Mouse (Mus musculus) adrenal gland, adult 2 months (tissue): Measurements from ENCODE around the gene Abi1. TPM values are rescaled to one million over a fixed set of nuclear protein-coding genes. Genes with fewer than 3 reads are reported as not detected.
"Not testable (repeated sequence)": the region's sequence is repeated elsewhere in the genome, so short reads cannot be mapped to it uniquely, and the experiment has no call there.

Source experiments
- DNase-seq: peaks from one replicate; pipeline ENCODE4 v3.0.0; 2021
- polyA plus RNA-seq: library from polyadenylated mRNA; depleted of rRNA; stranded (reverse); fragments of >200 nt; gene quantifications from 2 replicates; pipeline ENCODE4 v1.2.3, GENCODE M21; 2012; rRNA removed
- total RNA-seq, 2 experiments: library from RNA; stranded (reverse); gene quantifications; 2 replicates each; pipeline ENCODE4 v1.2.3; 2021

Gene Abi1
- total and polyA plus RNA-seq, 3 experiments = 64.9 to 91.1 (median 90.6) TPM

- DNase-seq = no peak
Measured at GRCm38 (mm10) chr2:22961681-22962080, 78.4 kb downstream of the Abi1 start.

DNA sequence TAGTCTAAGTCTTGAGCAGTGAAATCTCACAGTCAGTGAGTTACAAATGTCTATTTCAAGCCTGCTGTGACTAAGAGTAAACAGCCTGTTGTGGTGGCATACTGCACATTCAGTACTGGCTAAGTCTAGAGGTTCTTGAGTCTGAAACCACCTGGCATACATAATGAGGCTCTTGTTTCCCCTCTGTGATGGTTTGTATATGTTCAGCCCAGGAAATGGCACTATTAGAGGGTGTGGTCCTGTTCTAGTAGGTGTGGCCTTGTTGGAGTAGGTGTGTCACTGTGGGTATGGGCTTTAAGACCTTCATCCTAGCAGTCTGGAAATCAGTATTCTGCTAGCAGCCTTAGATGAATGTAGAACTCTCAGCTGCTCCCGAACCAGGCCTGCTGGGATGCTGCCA lies 82.6 kb downstream of the Abi1 start:
- DNase-seq = no peak

DNA sequence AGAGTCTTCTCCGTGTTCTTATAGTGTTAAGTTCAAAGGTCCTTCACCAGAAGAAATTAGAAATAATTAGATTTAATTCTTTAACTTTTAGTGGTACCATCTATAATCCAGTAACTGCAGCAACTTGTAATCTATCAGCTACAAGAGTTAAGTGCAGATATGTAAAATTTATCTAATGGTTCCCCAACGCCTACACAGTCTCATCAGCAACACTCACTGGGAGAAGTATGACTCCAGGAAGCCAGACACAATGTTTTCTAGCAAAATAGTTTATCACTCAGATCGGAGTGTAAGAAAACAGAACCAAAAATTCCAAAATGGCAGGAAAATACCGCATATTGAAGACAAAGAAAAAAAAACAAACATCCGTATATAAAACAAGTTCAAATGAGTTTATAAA lies 84.1 kb downstream of the Abi1 start:
- no peak for DNase-seq

- no peak for DNase-seq
Measured at GRCm38 (mm10) chr2:22954278-22954677, 85.8 kb downstream of the Abi1 start.

GRCm38 (mm10) chr2:22949956-22950355 lies 90.1 kb downstream of the Abi1 start:
- DNase-seq = peak; percentile 12

- DNase-seq = no peak
Measured at GRCm38 (mm10) chr2:22933556-22933955, 106.5 kb downstream of the Abi1 start.

GRCm38 (mm10) chr2:22928259-22928658 lies 111.8 kb downstream of the Abi1 start:
- no peak for DNase-seq

- not testable (repeated sequence) for DNase-seq
Measured at GRCm38 (mm10) chr2:22925911-22926310, 114.1 kb downstream of the Abi1 start.

- DNase-seq = no peak
Measured at GRCm38 (mm10) chr2:22918651-22919050, 121.4 kb downstream of the Abi1 start.

DNA sequence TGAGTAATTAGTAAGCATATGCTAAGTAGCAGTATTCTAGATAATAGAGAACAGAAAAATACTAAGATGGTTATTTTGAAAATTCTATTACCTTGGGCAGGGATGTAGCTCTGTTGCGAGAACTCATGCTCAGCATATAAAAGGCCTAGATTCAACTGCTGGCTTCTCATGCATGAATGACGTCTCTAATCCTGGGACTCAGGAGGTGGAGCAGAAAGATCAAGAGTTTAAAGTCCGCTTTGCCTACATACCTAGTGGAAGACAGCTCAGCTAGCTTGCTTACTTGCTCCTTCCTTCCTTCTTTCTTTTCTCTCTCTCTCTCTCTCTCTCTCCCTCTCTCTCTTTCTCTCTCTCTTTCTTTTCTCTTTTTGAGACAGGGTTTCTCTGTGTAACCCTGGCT lies 125.6 kb downstream of the Abi1 start:
- no peak for DNase-seq

DNA sequence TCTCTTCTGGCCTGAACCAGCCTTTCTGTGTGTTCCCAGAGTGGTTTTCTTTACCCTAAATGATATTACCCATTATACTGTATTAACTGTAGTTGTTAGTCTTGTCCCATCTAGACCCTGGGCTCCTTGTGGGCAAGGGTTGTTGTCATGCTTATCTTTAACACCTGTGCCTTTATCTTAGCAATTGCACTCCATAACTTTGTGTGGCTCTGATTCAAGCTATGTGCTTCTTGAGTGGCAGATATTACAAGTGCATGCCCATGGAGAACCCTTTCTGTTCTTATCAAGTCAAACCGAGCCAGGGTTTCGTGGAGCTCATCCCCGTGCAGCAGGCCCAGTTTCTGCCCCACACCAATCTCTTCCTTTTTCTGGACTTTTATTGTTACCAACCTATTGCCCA lies 136.1 kb downstream of the Abi1 start:
- no peak for DNase-seq

DNA sequence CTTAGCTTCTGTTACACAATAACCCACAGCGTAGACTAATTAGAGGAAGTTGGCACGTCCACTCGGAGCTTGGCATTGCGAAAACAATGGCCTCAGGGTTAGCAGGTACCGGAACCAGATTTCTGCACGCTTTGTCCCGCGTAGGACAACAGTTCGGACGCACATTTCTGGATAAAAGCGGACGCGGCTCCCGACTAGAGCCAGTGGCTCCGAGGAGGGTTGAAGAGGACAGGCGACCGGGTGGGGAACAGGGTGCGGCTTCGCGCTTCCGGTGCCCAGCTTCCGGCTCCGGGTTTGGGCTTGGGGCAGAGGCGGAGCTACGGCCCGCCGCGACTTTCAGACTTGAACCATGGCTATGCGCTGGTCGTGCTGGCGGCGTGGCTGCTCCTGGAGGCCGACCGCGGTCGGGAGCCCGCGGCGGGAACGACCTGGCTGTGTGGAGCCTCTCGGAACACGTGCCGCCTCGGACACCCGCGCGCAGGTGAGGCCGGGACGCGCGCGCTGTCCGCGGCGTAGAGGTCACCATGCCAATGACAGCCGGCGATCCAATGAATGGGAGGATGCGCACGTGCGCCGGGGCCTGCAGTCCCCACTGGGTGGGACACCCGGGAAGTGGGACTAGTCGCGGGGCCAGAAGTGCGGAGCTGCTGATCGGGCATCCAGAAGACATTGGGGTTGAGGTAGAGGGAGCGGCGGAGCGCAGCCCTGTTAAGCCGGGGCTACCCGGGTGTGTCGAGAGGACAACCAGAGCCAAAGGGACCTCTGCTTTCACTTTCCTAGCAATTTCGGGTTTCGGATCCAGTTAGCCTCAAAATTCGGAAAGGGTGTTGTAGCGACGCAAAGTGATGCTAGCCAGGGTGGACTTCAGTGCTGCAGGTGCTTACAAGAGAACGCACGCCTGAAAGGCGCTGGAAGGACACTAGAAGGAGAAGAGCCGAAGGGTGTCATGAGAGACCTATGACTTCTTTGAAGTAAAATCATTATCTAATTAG lies 144.5 kb downstream of the Abi1 start, which contains the start of gene Pdss1:
Gene Pdss1, plus strand, starts transcription at position 241 of the 992 bp plus-strand sequence.
- DNase-seq = peak; percentile 95

- no peak for DNase-seq
Measured at GRCm38 (mm10) chr2:22894932-22895281, 145.1 kb downstream of the Abi1 start.

Other genes starting within 250 kb of the Abi1 start
- 10 to 100 TPM in 1 of 2 experiments, 1 to 10 TPM in 1; 8.6 to 10.6 TPM for gene Pdss1, start 144.7 kb downstream of the Abi1 start, total RNA-seq
- 3.3 and 5.0 TPM in 2 replicates for gene Pdss1, start 144.7 kb downstream of the Abi1 start, polyA plus RNA-seq
- gene Acbd5, start 27.9 kb upstream of the Abi1 start, total RNA-seq = 10 to 100 TPM; 79.4 to 82.5 TPM
- gene Acbd5, start 27.9 kb upstream of the Abi1 start, polyA plus RNA-seq = 9.4 and 12.1 TPM in 2 replicates
- gene Mastl, start 115.8 kb upstream of the Abi1 start, total RNA-seq = under 1 TPM; 0.55 to 0.97 TPM
- gene Mastl, start 115.8 kb upstream of the Abi1 start, polyA plus RNA-seq = 0.09 TPM in 1 of 2 replicates, not detected in the other
- gene Yme1l1, start 116.1 kb upstream of the Abi1 start, total RNA-seq = 100 to 1,000 TPM in 1 of 2 experiments, 10 to 100 TPM in 1; 94.5 to 124 TPM
- gene Yme1l1, start 116.1 kb upstream of the Abi1 start, polyA plus RNA-seq = 0.75 and 1.1 TPM in 2 replicates
- gene 4931423N10Rik, start 167.2 kb upstream of the Abi1 start, total RNA-seq = not detected
- gene 4931423N10Rik, start 167.2 kb upstream of the Abi1 start, polyA plus RNA-seq = not detected in 2 replicates